Mouse (Mus musculus) gastrocnemius, adult 2 months (tissue): ENCODE measurements around the gene Olfr887. TPM values are rescaled to one million over a fixed set of nuclear protein-coding genes. Genes with fewer than 3 reads are reported as not detected.

Source experiments
- DNase-seq: peaks from one replicate; pipeline ENCODE4 v3.0.0; 2022
- H3K27ac ChIP-seq: fragments of 200-600 bp; 2 replicates; pipeline ENCODE4 v1.8.1; 2022; ENCODE audit warnings: mild to moderate bottlenecking
- H3K4me3 ChIP-seq: fragments of 200-600 bp; 2 replicates; pipeline ENCODE4 v1.8.1; 2022; ENCODE audit warnings: mild to moderate bottlenecking, moderate library complexity
- CTCF ChIP-seq: fragments of 200-600 bp; IDR thresholded peaks from 2 replicates; pipeline ENCODE4 v1.8.1; 2022; ENCODE audit warnings: antibody characterized with exemption, mild to moderate bottlenecking, moderate library complexity
- intact Hi-C: fragments of 180-260 bp; cut with DNase I; formaldehyde crosslinking; loops from one replicate; pipeline ENCODE4 v1.15.1; 2025
- long read RNA-seq, 2 experiments: library from polyadenylated mRNA; stranded (forward); transcript quantifications; one replicate each; pipeline ENCODE4 v2.0.0; 2021
- total RNA-seq, 2 experiments: library from RNA; stranded (reverse); gene quantifications; 2 replicates each; pipeline ENCODE4 v1.2.3; 2021

Gene Olfr887
- total RNA-seq, result not detected
- long read RNA-seq, experiment 1, result 0 reads
- long read RNA-seq, experiment 2, result 0 reads

DNA sequence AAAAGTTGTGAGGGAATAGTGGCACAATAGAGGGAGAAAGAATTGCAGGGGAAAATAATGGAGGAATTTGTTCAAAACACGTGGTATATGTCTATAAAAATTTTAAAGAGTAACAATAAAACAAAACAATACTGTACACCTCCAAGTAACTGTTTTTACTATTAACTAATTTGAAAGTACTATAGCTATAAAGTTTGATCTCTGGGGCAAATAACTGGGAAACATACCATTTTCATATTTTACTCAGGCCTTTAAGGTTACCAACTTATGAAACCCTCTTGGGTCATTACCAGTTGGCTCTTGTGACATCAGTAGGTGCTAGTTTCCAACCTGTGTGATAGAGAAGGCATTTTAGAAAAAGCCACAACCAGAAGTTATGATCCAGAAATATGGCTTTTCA lies at the start of gene Olfr887:
Gene Olfr887 (plus strand): TSS at position 301 of the 400 bp plus-strand sequence.
- no peak within 1 kb of the TSS for H3K27ac ChIP-seq
- DNase-seq, result no peak
- no peak for TF ChIP-seq CTCF
- intact Hi-C loops, result no loop called here
- no peak within 1 kb of the TSS for H3K4me3 ChIP-seq

DNA sequence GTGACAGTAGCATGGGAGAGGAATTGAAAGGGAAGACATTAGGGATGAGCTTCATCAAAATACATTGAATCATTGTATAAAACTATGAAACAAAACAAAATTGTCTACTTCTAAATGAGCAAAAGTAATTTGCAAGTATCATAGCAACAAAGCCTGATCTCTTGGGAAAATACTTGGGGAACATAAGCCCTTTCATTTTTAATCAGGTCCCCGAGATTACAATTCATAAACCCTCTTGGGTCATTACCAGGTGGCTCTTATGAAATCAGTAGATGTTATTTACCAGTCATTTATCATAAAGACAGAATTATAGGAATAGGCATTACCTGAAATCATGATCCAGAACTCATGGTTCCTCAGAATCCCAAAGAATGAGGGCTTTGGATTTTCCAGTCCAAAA lies 37.6 kb upstream of the Olfr887 start, which contains the start of gene Olfr884:
Gene Olfr884 (plus strand): TSS at position 301 of the 400 bp plus-strand sequence.
- intact Hi-C loops, result no loop called here
- Histone ChIP-seq H3K27ac (no peak within 1 kb of the TSS), H3K4me3 (no peak within 1 kb of the TSS)
- no peak for DNase-seq
- TF ChIP-seq CTCF, result no peak

DNA sequence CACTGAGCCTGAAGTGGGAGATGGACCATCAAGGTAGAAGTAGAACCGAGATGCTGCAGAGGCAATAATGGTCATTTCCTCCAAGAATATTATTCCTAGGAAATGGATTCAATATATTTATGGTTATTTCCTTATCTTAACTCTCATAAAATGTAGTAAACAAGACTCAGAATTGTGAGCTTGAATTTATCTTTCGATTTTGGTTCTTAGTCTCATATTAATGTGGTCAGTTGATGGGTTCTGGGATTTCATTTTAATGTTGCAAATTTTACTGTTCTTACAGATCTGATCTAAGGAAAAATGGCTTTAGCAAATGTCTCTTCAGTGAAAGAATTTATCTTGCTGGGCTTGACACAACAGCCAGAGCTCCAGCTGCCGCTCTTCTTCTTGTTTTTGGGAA lies 22.9 kb upstream of the Olfr887 start, which contains the start of gene Olfr885:
Gene Olfr885 (plus strand): TSS at position 301 of the 400 bp plus-strand sequence.
- H3K27ac ChIP-seq, result no peak within 1 kb of the TSS
- H3K4me3 ChIP-seq, result no peak within 1 kb of the TSS
- intact Hi-C loops, result no loop called here
- no peak for TF ChIP-seq CTCF
- DNase-seq, result no peak

DNA sequence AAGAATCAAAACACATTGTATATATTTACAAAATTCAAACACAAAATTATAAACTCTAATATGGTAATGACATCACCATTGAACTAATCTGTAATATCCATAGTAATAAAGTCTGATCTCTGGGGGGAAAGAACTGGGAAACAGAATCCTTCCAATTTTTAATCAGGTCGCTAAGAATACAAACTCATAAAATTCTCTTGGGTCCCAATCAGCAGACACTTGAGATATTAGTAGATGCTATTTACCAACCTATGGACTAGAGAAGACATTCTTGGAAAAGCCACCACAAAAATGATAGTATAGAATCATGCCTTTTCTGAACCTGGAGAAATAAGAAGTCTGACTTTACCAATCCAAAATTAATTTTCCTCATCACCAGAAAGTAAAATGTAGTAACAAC lies 24.0 kb downstream of the Olfr887 start, which contains the start of gene Olfr888:
Gene Olfr888 (plus strand): TSS at position 301 of the 400 bp plus-strand sequence.
- no peak for TF ChIP-seq CTCF
- no peak for DNase-seq
- no peak within 1 kb of the TSS for H3K27ac ChIP-seq
- intact Hi-C loops, result no loop called here
- H3K4me3 ChIP-seq, result no peak within 1 kb of the TSS

DNA sequence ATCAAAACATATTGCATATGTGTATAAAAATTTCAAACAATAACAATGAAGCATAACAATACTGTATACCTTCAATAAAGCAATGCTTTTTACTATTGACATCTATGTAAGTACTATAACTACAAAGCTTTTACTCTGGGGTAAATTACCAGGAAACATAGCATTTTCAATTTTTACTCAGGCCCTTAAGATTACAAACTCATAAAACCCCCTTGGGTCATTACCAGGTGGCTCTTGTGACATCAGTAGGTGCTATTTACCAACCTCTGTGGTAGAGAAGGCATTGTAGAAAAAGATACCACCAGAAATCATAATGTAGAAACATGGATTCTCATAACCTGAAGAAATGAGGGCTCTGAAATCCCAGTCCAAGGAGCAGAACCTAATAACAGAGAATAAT lies 31.0 kb downstream of the Olfr887 start, which contains the start of gene Olfr889:
Gene Olfr889 (plus strand): TSS at position 301 of the 400 bp plus-strand sequence.
- Histone ChIP-seq H3K4me3 (no peak within 1 kb of the TSS), H3K27ac (no peak within 1 kb of the TSS)
- DNase-seq, result no peak
- intact Hi-C loops, result no loop called here
- no peak for TF ChIP-seq CTCF

Other genes with a start within 250 kb of the Olfr887 start
- not detected for gene Olfr877, start 229.8 kb upstream of the Olfr887 start, total RNA-seq
- gene Olfr145, start 187.3 kb upstream of the Olfr887 start, total RNA-seq, result not detected
- gene Olfr878, start 166.2 kb upstream of the Olfr887 start, total RNA-seq, result not detected
- gene Olfr881, start 92.2 kb upstream of the Olfr887 start, total RNA-seq, result not detected
- not detected for gene Olfr883, start 58.3 kb upstream of the Olfr887 start, total RNA-seq
- not detected for gene Olfr884, start 37.5 kb upstream of the Olfr887 start, total RNA-seq
- gene Olfr885, start 22.8 kb upstream of the Olfr887 start, total RNA-seq, result not detected
- not detected for gene Olfr888, start 24.1 kb downstream of the Olfr887 start, total RNA-seq
- not detected for gene Olfr889, start 31.1 kb downstream of the Olfr887 start, total RNA-seq
- not detected for gene Olfr890, start 58.4 kb downstream of the Olfr887 start, total RNA-seq
- gene Olfr891, start 96.7 kb downstream of the Olfr887 start, total RNA-seq, result not detected
- not detected for gene Olfr893, start 124.3 kb downstream of the Olfr887 start, total RNA-seq
- not detected for gene Olfr894, start 134.0 kb downstream of the Olfr887 start, total RNA-seq
- not detected for gene Olfr143, start 168.7 kb downstream of the Olfr887 start, total RNA-seq
- not detected for gene Olfr895, start 183.8 kb downstream of the Olfr887 start, total RNA-seq
- not detected for gene Olfr896-ps1, start 207.0 kb downstream of the Olfr887 start, total RNA-seq
- not detected for gene Olfr25, start 245.0 kb downstream of the Olfr887 start, total RNA-seq